Mouse (Mus musculus) ES-E14 (cell line): ENCODE results near the gene Polr2c.

ENCODE experiments used
- CHD2 ChIP-seq: IDR thresholded peaks from 2 replicates; pipeline ENCODE4 v1.6.1; 2014; ENCODE audit warnings: mild to moderate bottlenecking, low read depth, low read length, inconsistent platforms
- HCFC1 ChIP-seq: IDR thresholded peaks from 2 replicates; pipeline ENCODE4 v1.6.1; 2012; ENCODE audit warnings: low read length, inconsistent platforms, borderline replicate concordance; ENCODE audit not compliant: insufficient read depth
- ZC3H11A ChIP-seq: IDR thresholded peaks from 2 replicates; pipeline ENCODE4 v1.6.1; 2012; ENCODE audit warnings: low read depth, mild to moderate bottlenecking, inconsistent platforms, low read length, borderline replicate concordance
- ZNF384 ChIP-seq: IDR thresholded peaks from 2 replicates; pipeline ENCODE4 v1.6.1; 2012; ENCODE audit warnings: low read depth, low read length, inconsistent platforms

GRCm38 (mm10) chr8:94866921-94867320 lies 9.7 kb downstream of the Polr2c start:
- TF ChIP-seq ZC3H11A (no peak), HCFC1 (no peak), CHD2 (no peak), ZNF384 (no peak)
